Mouse (Mus musculus): Measurements from ENCODE around the gene Kit. TPM values are rescaled to one million over a fixed set of nuclear protein-coding genes. Genes with fewer than 3 reads are reported as not detected.

The Kit gene
- polyA plus RNA-seq, 1 experiment from 2014 or later: 17.8 TPM

GRCm38 (mm10) chr5:75622401-75622800 is 47.7 kb downstream of the Kit start:
- no peaks in the 10 kb centered on the region for H3K27me3 ChIP-seq (ENCODE audit: control insufficient read depth, insufficient read depth, low read length)

GRCm38 (mm10) chr5:75623007-75623406 is 48.3 kb downstream of the Kit start:
- H3K27ac ChIP-seq (ENCODE audit: low read depth, low read length): no peak overlapping the region
- no peak overlapping the region for H3K9ac ChIP-seq (ENCODE audit: low read depth, low read length)
- ATAC-seq (ENCODE audit: low FRiP score, low TSS enrichment): no peak
- H3K4me3 ChIP-seq (ENCODE audit: low read length): no peak overlapping the region
- H3K4me1 ChIP-seq (ENCODE audit: control insufficient read depth, insufficient read depth, low read length): no peaks in the 10 kb centered on the region
- H3K4me2 ChIP-seq (replicated peaks; ENCODE audit: low read depth, low read length): no peak overlapping the region
- no peaks in the 10 kb centered on the region for H3K9me3 ChIP-seq (ENCODE audit: control insufficient read depth, low read length)
- no peaks in the 10 kb centered on the region for H3K27me3 ChIP-seq (ENCODE audit: control insufficient read depth, insufficient read depth, low read length)
- WGBS: 78% methylated on average over 11 of the region's 11 CpGs
- H3K36me3 ChIP-seq (ENCODE audit: control insufficient read depth, insufficient read depth, low read length): no peaks in the 10 kb centered on the region; the same call in 1 of the 2 replicates

More at GRCm38 (mm10) chr5:75622401-75622800, 47.7 kb downstream of the Kit start:
- Histone ChIP-seq H3K9ac (ENCODE audit: low read depth, low read length) (no peak overlapping the region), H3K4me3 (ENCODE audit: low read length) (no peak overlapping the region), H3K9me3 (ENCODE audit: control insufficient read depth, low read length) (no peaks in the 10 kb centered on the region), H3K4me1 (ENCODE audit: control insufficient read depth, insufficient read depth, low read length) (no peaks in the 10 kb centered on the region), H3K27ac (ENCODE audit: low read depth, low read length) (no peak overlapping the region), H3K36me3 (ENCODE audit: control insufficient read depth, insufficient read depth, low read length) (no peaks in the 10 kb centered on the region; the same call in 1 of the 2 replicates), H3K4me2 (replicated peaks; ENCODE audit: low read depth, low read length) (no peak overlapping the region)
- no peak for ATAC-seq (ENCODE audit: low FRiP score, low TSS enrichment)
- WGBS: 93% methylated on average over 4 of the region's 4 CpGs

- Histone ChIP-seq H3K9ac (ENCODE audit: low read depth, low read length) (no peak overlapping the region), H3K36me3 (ENCODE audit: control insufficient read depth, insufficient read depth, low read length) (no peaks in the 10 kb centered on the region; the same call in 1 of the 2 replicates), H3K4me2 (replicated peaks; ENCODE audit: low read depth, low read length) (no peak overlapping the region), H3K4me1 (ENCODE audit: control insufficient read depth, insufficient read depth, low read length) (no peaks in the 10 kb centered on the region), H3K9me3 (ENCODE audit: control insufficient read depth, low read length) (no peaks in the 10 kb centered on the region), H3K27ac (ENCODE audit: low read depth, low read length) (no peak overlapping the region), H3K4me3 (ENCODE audit: low read length) (no peak overlapping the region), H3K27me3 (ENCODE audit: control insufficient read depth, insufficient read depth, low read length) (no peaks in the 10 kb centered on the region)
- no peak for ATAC-seq (ENCODE audit: low FRiP score, low TSS enrichment)
- WGBS: 95% methylated on average over 1 of the region's 1 CpGs
Observed at GRCm38 (mm10) chr5:75623520-75623919, 48.8 kb downstream of the Kit start.

GRCm38 (mm10) chr5:75623993-75624706 is 49.4 kb downstream of the Kit start:
- ATAC-seq (ENCODE audit: low FRiP score, low TSS enrichment): no peak
- H3K4me1 ChIP-seq (ENCODE audit: control insufficient read depth, insufficient read depth, low read length): no peaks in the 10 kb centered on the region
- no peaks in the 10 kb centered on the region; the same call in 1 of the 2 replicates for H3K36me3 ChIP-seq (ENCODE audit: control insufficient read depth, insufficient read depth, low read length)
- 89% methylated on average over 20 of the region's 20 CpGs for WGBS
- H3K4me2 ChIP-seq (replicated peaks; ENCODE audit: low read depth, low read length): no peak overlapping the region
- H3K27ac ChIP-seq (ENCODE audit: low read depth, low read length): no peak overlapping the region
- no peaks in the 10 kb centered on the region for H3K9me3 ChIP-seq (ENCODE audit: control insufficient read depth, low read length)
- no peaks in the 10 kb centered on the region for H3K27me3 ChIP-seq (ENCODE audit: control insufficient read depth, insufficient read depth, low read length)
- H3K9ac ChIP-seq (ENCODE audit: low read depth, low read length): no peak overlapping the region
- H3K4me3 ChIP-seq (ENCODE audit: low read length): no peak overlapping the region

GRCm38 (mm10) chr5:75625059-75625458 is 50.3 kb downstream of the Kit start:
- H3K9me3 ChIP-seq (ENCODE audit: control insufficient read depth, low read length): no peaks in the 10 kb centered on the region
- no peaks in the 10 kb centered on the region; the same call in 1 of the 2 replicates for H3K36me3 ChIP-seq (ENCODE audit: control insufficient read depth, insufficient read depth, low read length)
- H3K4me3 ChIP-seq (ENCODE audit: low read length): no peak overlapping the region
- H3K27ac ChIP-seq (ENCODE audit: low read depth, low read length): no peak overlapping the region
- no peaks in the 10 kb centered on the region for H3K4me1 ChIP-seq (ENCODE audit: control insufficient read depth, insufficient read depth, low read length)
- H3K27me3 ChIP-seq (ENCODE audit: control insufficient read depth, insufficient read depth, low read length): no peaks in the 10 kb centered on the region
- H3K4me2 ChIP-seq (replicated peaks; ENCODE audit: low read depth, low read length): no peak overlapping the region
- no peak overlapping the region for H3K9ac ChIP-seq (ENCODE audit: low read depth, low read length)
- ATAC-seq (ENCODE audit: low FRiP score, low TSS enrichment): no peak

GRCm38 (mm10) chr5:75626284-75626683 is 51.6 kb downstream of the Kit start:
- no peak overlapping the region for H3K9ac ChIP-seq (ENCODE audit: low read depth, low read length)
- H3K27ac ChIP-seq (ENCODE audit: low read depth, low read length): no peak overlapping the region
- no peak overlapping the region for H3K4me2 ChIP-seq (replicated peaks; ENCODE audit: low read depth, low read length)
- no peaks in the 10 kb centered on the region for H3K27me3 ChIP-seq (ENCODE audit: control insufficient read depth, insufficient read depth, low read length)
- ATAC-seq (ENCODE audit: low FRiP score, low TSS enrichment): no peak
- H3K4me1 ChIP-seq (ENCODE audit: control insufficient read depth, insufficient read depth, low read length): no peaks in the 10 kb centered on the region
- WGBS: 73% methylated on average over 8 of the region's 8 CpGs
- H3K4me3 ChIP-seq (ENCODE audit: low read length): no peak overlapping the region
- no peaks in the 10 kb centered on the region for H3K9me3 ChIP-seq (ENCODE audit: control insufficient read depth, low read length)
- no peaks in the 10 kb centered on the region for H3K36me3 ChIP-seq (ENCODE audit: control insufficient read depth, insufficient read depth, low read length)

GRCm38 (mm10) chr5:75626703-75627102 is 52.0 kb downstream of the Kit start:
- no peaks in the 10 kb centered on the region for H3K4me1 ChIP-seq (ENCODE audit: control insufficient read depth, insufficient read depth, low read length)
- no peak overlapping the region for H3K4me3 ChIP-seq (ENCODE audit: low read length)
- ATAC-seq (ENCODE audit: low FRiP score, low TSS enrichment): no peak
- no peak overlapping the region for H3K4me2 ChIP-seq (replicated peaks; ENCODE audit: low read depth, low read length)
- H3K27me3 ChIP-seq (ENCODE audit: control insufficient read depth, insufficient read depth, low read length): no peaks in the 10 kb centered on the region
- H3K9me3 ChIP-seq (ENCODE audit: control insufficient read depth, low read length): no peaks in the 10 kb centered on the region
- no peaks in the 10 kb centered on the region for H3K36me3 ChIP-seq (ENCODE audit: control insufficient read depth, insufficient read depth, low read length)
- no peak overlapping the region for H3K9ac ChIP-seq (ENCODE audit: low read depth, low read length)
- 79% methylated on average over 6 of the region's 6 CpGs for WGBS
- no peak overlapping the region for H3K27ac ChIP-seq (ENCODE audit: low read depth, low read length)

- Histone ChIP-seq H3K9me3 (ENCODE audit: control insufficient read depth, low read length) (no peaks in the 10 kb centered on the region), H3K4me1 (ENCODE audit: control insufficient read depth, insufficient read depth, low read length) (no peaks in the 10 kb centered on the region), H3K27me3 (ENCODE audit: control insufficient read depth, insufficient read depth, low read length) (no peaks in the 10 kb centered on the region), H3K4me3 (ENCODE audit: low read length) (no peak overlapping the region), H3K27ac (ENCODE audit: low read depth, low read length) (no peak overlapping the region), H3K36me3 (ENCODE audit: control insufficient read depth, insufficient read depth, low read length) (no peaks in the 10 kb centered on the region), H3K4me2 (replicated peaks; ENCODE audit: low read depth, low read length) (no peak overlapping the region), H3K9ac (ENCODE audit: low read depth, low read length) (no peak overlapping the region)
- WGBS: 83% methylated on average over 5 of the region's 5 CpGs
- ATAC-seq (ENCODE audit: low FRiP score, low TSS enrichment): no peak
Observed at GRCm38 (mm10) chr5:75632257-75632656, 57.5 kb downstream of the Kit start.

- Histone ChIP-seq H3K27me3 (ENCODE audit: control insufficient read depth, insufficient read depth, low read length) (no peaks in the 10 kb centered on the region), H3K27ac (ENCODE audit: low read depth, low read length) (no peak overlapping the region), H3K9ac (ENCODE audit: low read depth, low read length) (no peak overlapping the region), H3K9me3 (ENCODE audit: control insufficient read depth, low read length) (no peaks in the 10 kb centered on the region), H3K36me3 (ENCODE audit: control insufficient read depth, insufficient read depth, low read length) (no peaks in the 10 kb centered on the region), H3K4me1 (ENCODE audit: control insufficient read depth, insufficient read depth, low read length) (no peaks in the 10 kb centered on the region), H3K4me2 (replicated peaks; ENCODE audit: low read depth, low read length) (no peak overlapping the region), H3K4me3 (ENCODE audit: low read length) (no peak overlapping the region)
- ATAC-seq (ENCODE audit: low FRiP score, low TSS enrichment): no peak
- 91% methylated on average over 18 of the region's 18 CpGs for WGBS
Observed at GRCm38 (mm10) chr5:75632846-75633640, 58.3 kb downstream of the Kit start.
